ENCODE assay signal across 17 mouse cellular contexts in the genomic region with DNA sequence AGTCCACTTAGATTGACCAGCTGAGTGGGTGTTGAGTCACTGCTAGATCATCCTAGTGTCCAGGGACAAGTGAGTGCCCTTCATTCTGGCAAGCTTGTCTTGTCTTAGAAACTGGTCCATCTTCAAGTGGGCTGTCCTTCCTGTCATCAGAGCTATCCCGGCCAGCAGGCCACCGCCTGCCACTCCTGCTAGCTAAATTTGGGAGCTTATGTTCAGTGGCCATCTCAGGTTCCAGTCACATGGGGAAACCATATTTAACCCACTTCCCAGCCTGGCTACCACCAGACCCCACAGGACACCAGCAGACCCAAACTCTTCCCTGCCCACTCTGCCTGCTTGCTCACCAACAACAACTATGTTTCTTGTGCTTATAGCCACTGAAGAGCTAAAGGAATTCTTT. TPM values are rescaled to one million over a fixed set of nuclear protein-coding genes. Genes with fewer than 3 reads are reported as not detected.
A peak's percentile ranks its signal among the peaks of the same experiment; 100 is the strongest.
DNase-seq lines count a peak whose midpoint lies in the region; ATAC-seq and TF ChIP-seq lines count a peak whose summit lies in the region.
"Had no signal": no experiment of that assay in that cellular context is flagged by ENCODE, and none has a peak within 500 bp of the region (broad histone marks: within the 10 kb centered on the region; RNA-seq: fewer than 3 reads in every experiment).

No protein-coding gene starts in this region.

- H3K9ac ChIP-seq in heart, embryonic 14.5 days (ENCODE audit: low read length): no peak overlapping the region
- H3K9ac ChIP-seq: lung, embryonic 14.5 days had no signal

- H3K4me2 ChIP-seq in heart, embryonic 14.5 days (ENCODE audit: low read length): peak overlapping the region; percentile 42
- H3K4me2 ChIP-seq: embryonic facial prominence, embryonic 12.5 days; lung, embryonic 14.5 days had no signal

- H3K27me3 ChIP-seq in E14TG2a.4 (ENCODE audit: insufficient read depth, low read length): no peaks in the 10 kb centered on the region
- H3K27me3 ChIP-seq in heart, embryonic 14.5 days (ENCODE audit: control insufficient read depth, insufficient read depth, low read length): no peaks in the 10 kb centered on the region
- H3K27me3 ChIP-seq in embryonic facial prominence, embryonic 10.5 days (replicated peaks; ENCODE audit: low read depth, poor library complexity, severe bottlenecking): no peaks in the 10 kb centered on the region
- H3K27me3 ChIP-seq: embryonic facial prominence, embryonic 12.5 days had no signal

- no peak for TF ChIP-seq CTCF in E14TG2a.4 (conservative IDR thresholded peaks at IDR 0.05; ENCODE audit: low read length)

- peaks cover 59% of the 10 kb centered on the region for H3K36me3 ChIP-seq in E14TG2a.4 (ENCODE audit: insufficient read depth, low read length)
- H3K36me3 ChIP-seq in heart, embryonic 14.5 days (ENCODE audit: control insufficient read depth, insufficient read depth, low read length): peaks cover 17% of the 10 kb centered on the region
- H3K36me3 ChIP-seq in embryonic facial prominence, embryonic 10.5 days (replicated peaks): peaks cover 27% of the 10 kb centered on the region

- no peak for ATAC-seq in heart, embryonic 14.5 days (ENCODE audit: insufficient number of reproducible peaks, insufficient read depth, low FRiP score, low read depth)
- ATAC-seq: CD4-positive, CD25-positive, alpha-beta regulatory T cell, adult 4 months had no signal

- peak overlapping the region; percentile 9 to 51; a peak in 2 of 4 replicates for H3K27ac ChIP-seq in heart, embryonic 14.5 days (replicated peaks in 1 of 2; ENCODE audit: control insufficient read depth in 1 of 2, insufficient read depth in 1 of 2, low read depth in 2 of 2, low read length in 2 of 2)
- H3K27ac ChIP-seq in embryonic facial prominence, embryonic 10.5 days (replicated peaks): no peak overlapping the region
- H3K27ac ChIP-seq: embryonic facial prominence, embryonic 12.5 days had no signal

- DNase-seq in gastrocnemius, adult 18-20 months (ENCODE audit: low spot score): peak; percentile 85
- DNase-seq in gastrocnemius, postnatal 4 days (ENCODE audit: low spot score in 2 of 2): no peak
- peak; percentile 58 for DNase-seq in gastrocnemius, postnatal 14 days
- DNase-seq in kidney, postnatal 25 days: no peak
- no peak for DNase-seq in thymus, adult 18-20 months
- no peak for DNase-seq in embryonic facial prominence, embryonic 10.5 days (ENCODE audit: low spot score)
- DNase-seq: cerebellum, postnatal 25 days; kidney, adult 2 months; kidney, postnatal 4 days; lung, embryonic 14.5 days; right cerebral cortex, postnatal 4 days; thymus, postnatal 14 days had no signal

- peaks cover 80% of the 10 kb centered on the region for H3K4me1 ChIP-seq in E14TG2a.4 (replicated peaks; ENCODE audit: low read depth, low read length)
- peaks cover 23 to 42% of the 10 kb centered on the region in 2 experiments for H3K4me1 ChIP-seq in heart, embryonic 14.5 days (ENCODE audit: control insufficient read depth in 2 of 2, insufficient read depth in 2 of 2, low read length in 2 of 2)
- H3K4me1 ChIP-seq in embryonic facial prominence, embryonic 10.5 days: peaks cover 43% of the 10 kb centered on the region

- WGBS in heart, embryonic 14.5 days: 26% methylated on average over 2 of the region's 2 CpGs
- WGBS in embryonic facial prominence, embryonic 10.5 days: 76% methylated on average over 2 of the region's 2 CpGs

- H3K9me3 ChIP-seq in E14TG2a.4 (ENCODE audit: low read length): no peaks in the 10 kb centered on the region
- no peaks in the 10 kb centered on the region for H3K9me3 ChIP-seq in heart, embryonic 14.5 days (ENCODE audit: control insufficient read depth, low read length)
- H3K9me3 ChIP-seq in embryonic facial prominence, embryonic 10.5 days: no peaks in the 10 kb centered on the region
- H3K9me3 ChIP-seq: embryonic facial prominence, embryonic 12.5 days had no signal

- intact Hi-C loops in gastrocnemius, postnatal 14 days (cut with DNase I; ENCODE audit: low total_unique reads): no loop called here

- H3K4me3 ChIP-seq in E14TG2a.4 (replicated peaks; ENCODE audit: low read length): 0 out of 2 replicates have a peak overlapping the region, but pooled peaks have one; percentile 60
- no peak overlapping the region for H3K4me3 ChIP-seq in heart, embryonic 14.5 days (ENCODE audit: control insufficient read depth in 1 of 2, insufficient read depth in 1 of 2, low read depth in 1 of 2, low read length in 2 of 2)
- no peak overlapping the region for H3K4me3 ChIP-seq in embryonic facial prominence, embryonic 10.5 days
- H3K4me3 ChIP-seq: embryonic facial prominence, embryonic 12.5 days had no signal

RNA-seq across cellular contexts. Expression of gene Twf2, which starts 3.6 kb away (rescaled TPM):
- total RNA-seq in gastrocnemius, adult 18-20 months (2021): 100 to 1,000 TPM; 204 to 208 TPM
- total RNA-seq in gastrocnemius, postnatal 4 days (2021): 100 to 1,000 TPM in 1 of 2 experiments, 10 to 100 TPM in 1; 92.7 to 105 TPM
- total RNA-seq in gastrocnemius, postnatal 14 days (2021): 10 to 100 TPM; 68.8 to 69.3 TPM
- 45.5 and 48.8 TPM in 2 replicates for polyA plus RNA-seq in heart, embryonic 14.5 days (2014; fragmentation: Nextera tagmentation; extraction: Ambion mirVana)
- 69.5 and 74.7 TPM in 2 replicates for polyA plus RNA-seq in embryonic facial prominence, embryonic 10.5 days (2016; fragmentation: Nextera tagmentation; extraction: Ambion mirVana)

RNA-seq across cellular contexts. Expression of gene Ppm1m, which starts 7.0 kb away (rescaled TPM):
- 1 to 10 TPM; 2.7 to 3.7 TPM for total RNA-seq in gastrocnemius, adult 18-20 months (2021)
- 10 to 100 TPM; 16.7 to 20.8 TPM for total RNA-seq in gastrocnemius, postnatal 4 days (2021)
- total RNA-seq in gastrocnemius, postnatal 14 days (2021): 1 to 10 TPM; 5.1 to 5.5 TPM
- 19.1 and 19.4 TPM in 2 replicates for polyA plus RNA-seq in heart, embryonic 14.5 days (2014; fragmentation: Nextera tagmentation; extraction: Ambion mirVana)
- polyA plus RNA-seq in embryonic facial prominence, embryonic 10.5 days (2016; fragmentation: Nextera tagmentation; extraction: Ambion mirVana): 50.2 and 54.1 TPM in 2 replicates

RNA-seq across cellular contexts. Expression of gene Tlr9, which starts 15.9 kb away (rescaled TPM):
- total RNA-seq in gastrocnemius, adult 18-20 months (2021): under 1 TPM in 1 of 2 experiments, not detected in 1; 0.11 TPM
- 1 to 10 TPM in 1 of 2 experiments, under 1 TPM in 1; 0.88 to 1.1 TPM for total RNA-seq in gastrocnemius, postnatal 4 days (2021)
- total RNA-seq in gastrocnemius, postnatal 14 days (2021): under 1 TPM; 0.42 to 0.43 TPM
- polyA plus RNA-seq in heart, embryonic 14.5 days (2014; fragmentation: Nextera tagmentation; extraction: Ambion mirVana): 0.05 and 0.09 TPM in 2 replicates
- polyA plus RNA-seq in embryonic facial prominence, embryonic 10.5 days (2016; fragmentation: Nextera tagmentation; extraction: Ambion mirVana): not detected in 2 replicates
- polyA plus RNA-seq: CD4-positive, CD25-positive, alpha-beta regulatory T cell, adult 4 months; embryonic facial prominence, embryonic 12.5 days; hindbrain, embryonic 11.5 days had no signal

RNA-seq across cellular contexts. Expression of gene Wdr82, which starts 35.8 kb away (rescaled TPM):
- total RNA-seq in gastrocnemius, adult 18-20 months (2021): 10 to 100 TPM; 18.9 to 23.9 TPM
- 10 to 100 TPM; 60.3 to 62.5 TPM for total RNA-seq in gastrocnemius, postnatal 4 days (2021)
- total RNA-seq in gastrocnemius, postnatal 14 days (2021): 10 to 100 TPM; 23.4 to 27.4 TPM
- polyA plus RNA-seq in heart, embryonic 14.5 days (2014; fragmentation: Nextera tagmentation; extraction: Ambion mirVana): 19.6 and 22.6 TPM in 2 replicates
- polyA plus RNA-seq in embryonic facial prominence, embryonic 10.5 days (2016; fragmentation: Nextera tagmentation; extraction: Ambion mirVana): 28.4 and 28.8 TPM in 2 replicates

RNA-seq across cellular contexts. Expression of gene Alas1, which starts 41.9 kb away (rescaled TPM):
- 100 to 1,000 TPM; 206 to 228 TPM for total RNA-seq in gastrocnemius, adult 18-20 months (2021)
- total RNA-seq in gastrocnemius, postnatal 4 days (2021): 100 to 1,000 TPM; 127 to 159 TPM
- 100 to 1,000 TPM; 189 to 234 TPM for total RNA-seq in gastrocnemius, postnatal 14 days (2021)
- 162 and 181 TPM in 2 replicates for polyA plus RNA-seq in heart, embryonic 14.5 days (2014; fragmentation: Nextera tagmentation; extraction: Ambion mirVana)
- polyA plus RNA-seq in embryonic facial prominence, embryonic 10.5 days (2016; fragmentation: Nextera tagmentation; extraction: Ambion mirVana): 72.1 and 80.7 TPM in 2 replicates

Comparison
In these comparisons a context has a peak if more than half of its experiments do, and no peak if none do; other contexts are left out.
1. DNase-seq: peak in gastrocnemius, adult 18-20 months (single experiment) and gastrocnemius, postnatal 14 days (single experiment); none in gastrocnemius, postnatal 4 days (0 of 2), kidney, postnatal 25 days (0 of 2), thymus, adult 18-20 months (0 of 2) and embryonic facial prominence, embryonic 10.5 days (single experiment).